Mouse (Mus musculus) left cerebral cortex, adult 9 months (tissue): Measurements from ENCODE around the gene Gm49403.
"Not testable (repeated sequence)": the region's sequence is repeated elsewhere in the genome, so short reads cannot be mapped to it uniquely, and the experiment has no call there.

Experiments used
- DNase-seq, 2 experiments: peaks; one replicate each; pipeline ENCODE4 v3.0.0; 2022; ENCODE audit warnings: low spot score in 2 of 2

Gene Gm49403

DNA sequence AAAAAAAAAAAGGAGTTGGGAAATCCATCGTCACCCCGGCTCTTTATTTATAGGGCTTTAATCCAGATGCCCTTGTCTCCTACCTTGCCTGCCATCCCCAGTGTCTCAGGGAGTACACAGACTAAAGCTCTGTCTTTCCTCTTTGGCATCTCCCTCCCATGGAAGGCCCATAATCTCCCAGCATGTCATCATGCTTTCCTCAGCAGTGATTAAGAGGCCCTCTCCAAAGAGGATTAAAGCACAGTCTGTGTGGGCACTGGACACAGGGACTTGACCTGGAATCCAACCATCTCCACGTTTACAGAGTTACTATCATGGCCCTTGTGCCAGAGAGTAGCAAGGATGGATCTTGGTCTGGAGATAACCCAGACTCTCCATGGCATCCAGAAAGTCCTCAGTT, at the start of gene Gm49403, which contains the start of gene Lbhd1:
Gene Gm49403 (plus strand): TSS at position 315 of the 400 bp plus-strand sequence.
Gene Lbhd1 (plus strand): TSS at position 117 of the 400 bp plus-strand sequence.
- no peak for DNase-seq

DNA sequence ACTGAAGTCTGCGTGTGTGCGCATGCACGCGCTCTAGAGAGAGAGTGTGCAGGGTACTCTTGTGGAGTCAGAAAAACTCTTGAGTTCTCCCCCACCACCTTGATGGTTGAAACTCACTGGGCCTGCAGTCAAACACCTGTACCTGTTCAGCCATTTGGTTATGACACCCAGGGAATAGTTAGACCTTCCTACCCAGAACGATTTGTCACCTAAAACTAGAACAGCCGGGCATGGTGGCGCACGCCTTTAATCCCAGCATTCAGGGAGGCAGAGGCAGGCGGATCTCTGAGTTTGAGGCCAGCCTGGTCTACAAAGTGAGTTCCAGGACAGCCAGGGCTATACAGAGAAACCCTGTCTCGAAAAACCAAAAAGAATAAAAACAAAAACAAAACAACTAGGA, 47.4 kb upstream of the Gm49403 start:
- DNase-seq: not testable (repeated sequence)

DNA sequence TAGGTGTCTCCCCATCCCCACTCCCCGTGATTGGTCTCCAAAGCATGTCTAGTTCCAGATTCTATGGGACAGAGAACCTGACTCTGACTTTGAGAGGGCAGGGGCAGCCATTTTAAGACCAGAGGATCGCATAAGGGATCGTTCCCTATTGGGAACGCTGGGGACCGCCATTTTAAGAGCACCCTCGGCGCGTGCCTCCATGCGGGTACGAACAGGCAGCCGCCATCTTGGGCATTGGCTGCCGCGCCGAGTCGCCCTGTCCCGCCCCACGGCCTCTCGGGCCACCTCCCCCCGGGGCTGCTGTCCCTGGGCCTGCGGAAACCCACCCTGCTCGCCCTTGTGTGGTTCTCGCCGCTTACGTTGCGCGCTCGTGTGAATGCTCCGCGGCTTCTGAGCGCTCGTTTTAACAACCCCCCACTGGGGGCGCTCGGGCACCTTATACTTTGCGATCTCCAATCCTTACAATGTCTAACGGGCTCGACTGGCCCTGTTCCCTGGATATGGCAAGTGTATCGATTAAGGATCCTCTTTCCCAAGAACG, 46.4 kb upstream of the Gm49403 start, which contains the start of gene Bscl2:
Gene Bscl2 (plus strand): TSS at position 217 of the 541 bp plus-strand sequence.
- DNase-seq: peak; percentile 81 to 90

DNA sequence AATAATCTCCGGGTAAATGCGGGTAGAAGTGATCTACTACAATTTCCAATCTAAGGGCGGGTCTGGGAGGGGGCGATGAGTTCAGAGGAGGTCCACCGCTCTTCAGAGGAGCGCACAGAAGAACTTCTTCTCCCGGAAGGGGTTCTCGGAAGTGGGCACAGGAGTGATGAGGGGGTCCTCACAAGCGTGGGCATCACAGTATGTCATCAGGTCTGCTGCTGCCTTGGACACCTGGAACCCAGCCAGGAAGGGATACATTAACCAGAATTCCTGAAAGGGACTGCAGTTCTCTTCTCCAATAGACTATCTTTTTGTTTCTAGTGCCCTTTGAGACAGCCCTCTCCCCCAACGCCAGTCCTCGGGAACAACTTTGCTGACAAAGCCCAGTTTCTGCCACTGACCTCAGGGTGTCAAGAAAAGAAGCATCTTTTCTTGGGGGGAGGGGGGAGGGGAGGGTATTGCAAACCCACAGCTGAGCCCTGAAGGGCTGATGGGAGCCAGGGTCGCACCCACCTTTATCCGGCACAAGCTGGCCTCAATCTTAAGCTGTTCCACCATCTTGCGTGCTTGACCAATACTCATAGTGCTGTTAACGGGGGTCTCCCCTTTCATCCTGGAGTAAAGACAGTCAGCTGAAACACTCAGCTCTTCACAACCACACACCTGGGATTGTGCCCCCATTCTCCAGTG, 45.5 kb upstream of the Gm49403 start:
- peak in 1 of 2 experiments; percentile 48 for DNase-seq

DNA sequence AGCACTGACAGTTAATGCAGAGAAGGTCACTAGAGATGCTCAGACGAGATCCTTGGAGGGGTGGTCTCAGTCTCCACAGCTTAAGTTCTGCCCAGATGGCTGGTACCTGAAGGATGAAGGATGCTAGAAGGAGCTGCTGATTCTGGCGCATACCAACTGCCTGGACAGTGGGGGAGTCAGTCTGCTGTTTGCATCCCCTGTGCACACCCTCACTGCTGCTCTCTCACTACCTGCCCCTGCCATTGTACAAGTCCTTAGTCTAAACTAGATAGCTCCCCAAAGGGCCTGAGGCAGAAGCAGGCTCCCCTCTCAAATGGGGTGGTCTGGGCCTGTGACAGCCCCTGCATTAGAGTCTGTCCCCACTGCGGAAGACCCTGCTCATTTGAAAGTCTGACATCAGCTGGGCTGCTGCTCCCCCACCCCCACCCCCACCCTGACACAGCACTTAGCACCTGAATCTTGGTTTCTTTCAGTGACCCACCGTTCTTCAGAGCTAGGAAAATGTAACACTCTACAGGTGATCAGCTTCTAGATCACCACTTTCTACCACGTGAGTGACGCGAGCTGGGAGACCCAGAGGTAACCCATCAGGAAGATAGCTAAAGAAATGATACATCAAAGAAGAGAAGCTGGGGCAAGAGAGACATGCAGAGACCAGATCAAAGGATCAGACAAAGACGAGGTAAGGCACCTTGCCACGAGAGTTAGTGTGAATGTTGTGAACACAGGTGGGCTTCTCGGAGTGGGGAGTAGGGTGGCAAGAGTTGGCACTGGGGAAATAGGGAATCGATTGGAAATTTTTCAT, 44.4 kb upstream of the Gm49403 start, which contains the start of gene Gng3:
Gene Gng3 (minus strand): TSS at position 92 of the 805 bp plus-strand sequence.
- DNase-seq: peak; percentile 85 to 93

DNA sequence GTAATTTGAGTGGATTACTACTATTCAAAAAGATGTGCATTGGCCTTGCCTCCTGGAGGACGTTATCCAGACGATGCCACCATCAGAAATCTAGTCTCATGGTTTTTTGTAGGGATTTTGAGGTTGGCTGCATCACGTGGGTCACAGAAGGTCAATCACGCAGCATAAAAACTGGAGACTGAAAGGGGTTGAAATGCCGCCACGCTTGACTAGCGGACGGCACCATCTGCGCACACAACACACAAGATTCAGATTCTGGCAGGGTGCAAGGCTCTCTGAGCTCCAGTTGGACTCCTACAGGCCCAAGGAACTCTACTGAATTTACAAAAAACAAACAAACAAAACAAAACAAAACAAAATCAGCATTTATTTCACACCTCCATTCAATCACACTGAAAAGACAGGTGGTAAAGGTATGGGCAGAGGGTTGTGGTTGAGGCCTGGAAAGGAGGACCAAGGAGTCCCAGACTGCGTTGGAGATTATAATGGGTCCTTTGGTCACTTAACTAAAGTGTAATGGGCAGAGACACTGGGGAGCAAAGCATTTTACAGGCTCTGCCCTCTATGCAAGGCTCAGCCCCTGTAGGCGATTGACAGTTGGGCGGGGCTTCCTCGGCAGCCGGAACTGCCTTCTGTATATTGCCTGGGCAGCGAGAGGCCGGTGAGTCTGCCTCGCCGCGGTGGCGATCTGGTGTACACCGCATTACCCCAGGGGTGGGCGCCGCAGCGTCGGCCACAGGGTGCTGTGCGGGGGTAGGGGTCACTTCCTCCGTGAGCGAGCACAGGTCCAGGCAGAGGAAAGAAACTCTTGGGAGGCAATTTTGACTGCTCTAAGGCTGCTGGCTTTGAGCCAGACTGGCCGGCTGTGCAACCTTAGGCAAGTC, 43.6 kb upstream of the Gm49403 start:
- peak in 1 of 2 experiments; percentile 76 for DNase-seq

DNA sequence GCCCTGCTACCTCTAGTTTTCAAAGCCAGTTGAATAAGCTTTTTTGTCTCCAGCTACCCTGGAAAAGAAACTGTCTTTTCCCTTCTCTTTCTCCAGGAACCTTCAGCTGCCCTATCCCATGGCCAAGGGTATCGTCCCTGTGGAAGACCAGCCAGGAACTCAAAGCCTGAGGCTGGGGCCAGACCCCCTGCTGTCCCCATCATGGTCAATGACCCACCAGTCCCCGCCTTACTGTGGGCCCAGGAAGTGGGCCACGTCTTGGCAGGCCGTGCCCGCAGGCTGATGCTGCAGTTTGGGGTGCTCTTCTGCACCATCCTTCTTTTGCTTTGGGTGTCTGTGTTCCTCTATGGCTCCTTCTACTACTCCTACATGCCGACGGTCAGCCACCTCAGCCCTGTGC, 42.7 kb upstream of the Gm49403 start:
- DNase-seq: no peak

DNA sequence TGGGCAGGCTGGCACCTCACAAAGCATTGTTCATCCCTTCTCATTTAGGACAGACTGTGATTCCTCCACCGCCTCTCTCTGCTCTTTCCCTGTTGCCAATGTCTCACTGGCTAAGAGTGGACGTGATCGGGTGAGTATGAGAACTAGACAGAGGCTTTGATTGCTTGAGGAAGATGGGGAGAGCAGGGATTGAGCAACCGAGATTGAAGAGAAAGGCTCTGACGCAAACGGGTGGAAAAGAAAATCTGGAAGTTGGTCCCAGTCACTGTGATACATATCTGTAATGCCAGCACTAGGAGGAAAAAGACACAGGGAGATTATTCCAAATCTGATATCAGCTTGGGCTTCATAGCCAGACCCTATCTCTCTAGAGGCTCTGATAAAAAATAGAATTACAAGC, 40.8 kb upstream of the Gm49403 start:
- DNase-seq: no peak

DNA sequence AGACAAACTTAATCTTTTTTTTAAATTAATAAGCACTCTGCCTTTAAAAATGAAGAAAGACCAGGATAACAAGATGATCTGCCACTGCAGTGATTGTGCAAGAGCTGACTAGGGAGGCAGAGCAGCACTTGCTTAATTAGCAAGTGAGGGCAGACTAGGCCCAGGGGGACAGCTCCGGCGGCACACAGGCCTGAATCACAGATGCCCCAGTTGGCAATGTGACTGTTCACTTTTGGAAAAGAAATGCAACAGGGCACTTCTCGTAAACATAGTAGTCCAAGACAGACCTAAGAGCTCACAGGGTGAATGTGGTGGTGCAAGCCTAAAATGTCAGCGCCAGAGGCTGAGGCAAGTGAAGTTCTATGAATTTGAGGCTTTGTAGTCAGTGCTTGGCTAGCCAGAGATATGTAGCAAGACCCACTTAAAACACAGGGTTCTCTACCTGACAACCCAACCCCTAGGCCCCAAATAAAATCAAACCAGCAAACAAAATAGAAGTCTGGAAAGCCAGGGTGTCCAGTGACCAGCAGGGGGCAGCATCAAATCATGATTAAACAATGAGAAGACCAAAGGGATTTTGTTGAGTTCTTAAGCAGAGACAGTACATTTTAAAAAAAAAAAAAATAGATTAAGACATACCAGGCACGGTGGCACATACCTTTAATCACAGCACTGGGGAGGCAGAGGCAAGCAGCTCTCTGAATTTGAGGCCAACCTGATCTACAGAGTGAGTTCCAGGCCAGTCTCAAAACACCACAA, 39.2 kb upstream of the Gm49403 start:
- peak in 1 of 2 experiments; percentile 82 for DNase-seq

DNA sequence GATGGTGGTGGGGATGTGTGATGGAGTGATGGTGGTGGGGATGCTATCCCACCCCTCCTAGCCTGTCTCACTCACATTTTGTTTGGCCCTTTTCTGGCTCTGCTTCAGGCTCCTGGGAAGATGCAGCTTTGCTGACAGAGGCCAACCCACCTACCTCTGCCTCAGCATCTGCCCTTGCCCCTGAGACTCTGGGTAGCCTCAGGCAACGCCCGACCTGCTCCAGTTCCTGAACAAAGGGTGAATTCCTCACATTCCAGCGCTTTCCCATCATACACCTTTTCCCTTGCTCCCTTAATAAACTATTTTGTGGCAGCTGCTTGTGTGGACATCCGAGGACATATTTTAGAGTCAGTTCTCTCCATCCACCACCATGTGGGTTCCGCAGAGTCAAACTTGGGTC, 35.4 kb upstream of the Gm49403 start:
- DNase-seq: no peak

DNA sequence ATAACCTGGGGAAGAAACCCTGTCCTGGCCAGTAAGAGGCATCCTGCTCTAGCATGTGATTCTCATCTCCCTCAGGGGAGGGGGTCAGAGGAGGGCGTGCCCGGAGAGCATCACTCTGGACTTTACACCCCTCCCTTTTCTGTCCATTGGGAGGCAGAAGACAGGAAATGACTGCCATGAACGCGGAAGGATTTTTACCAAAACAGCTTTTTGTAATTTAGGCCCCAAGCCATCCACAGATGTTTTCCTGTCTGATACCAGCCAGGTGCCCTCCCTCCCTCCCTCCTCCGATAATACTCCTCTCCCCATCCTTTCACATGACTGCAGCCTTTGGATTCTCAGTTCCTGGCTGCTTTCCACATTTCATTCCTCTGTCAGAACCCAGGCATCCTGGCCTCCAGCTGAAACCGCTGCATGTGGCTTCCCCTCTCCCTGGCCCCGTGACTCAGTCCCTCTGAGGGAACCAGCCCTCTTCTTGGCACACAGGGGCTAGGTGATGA, 33.3 kb upstream of the Gm49403 start, which contains the start of gene Lrrn4cl:
Gene Lrrn4cl (plus strand): TSS at position 367 of the 500 bp plus-strand sequence.
- DNase-seq: no peak

DNA sequence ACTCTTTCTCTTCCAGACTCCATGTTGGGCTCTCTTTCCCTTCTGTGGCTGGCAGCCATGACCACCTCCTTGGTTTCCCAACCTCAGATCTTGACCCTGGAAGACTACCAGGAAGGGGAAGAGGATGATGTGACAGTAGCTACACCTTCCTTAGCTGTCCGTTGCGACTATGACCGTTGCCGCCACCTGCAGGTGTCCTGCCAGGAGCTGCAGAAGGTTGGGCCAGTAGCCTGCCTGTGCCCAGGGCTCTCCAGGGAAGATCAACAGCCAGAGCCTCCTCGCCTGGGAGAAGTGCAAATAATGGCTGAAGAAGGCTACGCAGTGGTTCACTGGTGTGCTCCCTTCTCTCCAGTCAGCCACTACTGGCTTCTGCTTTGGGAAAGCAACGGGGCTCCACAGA, 32.1 kb upstream of the Gm49403 start:
- no peak for DNase-seq

DNA sequence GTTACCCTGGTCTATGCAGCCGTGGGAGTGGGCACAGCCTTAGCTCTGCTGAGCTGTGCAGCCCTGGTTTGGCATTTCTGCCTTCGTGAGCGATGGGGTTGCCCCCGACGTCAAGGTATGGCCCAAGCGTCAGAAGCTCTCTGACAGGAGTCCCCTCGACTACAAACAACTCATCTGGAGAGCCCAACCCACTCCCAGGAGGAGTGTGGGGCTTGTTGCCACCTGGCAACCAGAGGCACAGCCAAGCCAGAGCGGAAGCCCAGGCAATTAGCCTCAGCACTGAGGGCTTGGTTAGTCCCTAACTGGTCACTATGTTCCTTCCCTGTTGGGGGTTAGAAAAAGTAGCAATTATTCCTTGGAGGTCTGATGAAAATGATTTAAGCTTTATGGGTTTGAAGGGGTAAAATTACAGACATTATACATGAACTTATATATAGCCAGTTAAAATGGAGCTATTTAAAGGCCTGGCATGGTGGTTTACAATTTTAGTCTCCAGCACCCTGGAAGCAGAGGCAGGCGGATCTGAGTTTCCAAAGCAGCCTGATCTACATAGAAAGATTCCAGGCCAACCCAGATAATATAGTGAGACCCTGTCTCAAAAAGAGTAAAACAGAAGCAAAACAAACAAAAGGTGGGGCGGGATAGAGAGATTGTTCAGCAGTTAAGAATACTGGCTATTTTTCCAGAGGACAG, 31.3 kb upstream of the Gm49403 start:
- no peak for DNase-seq

DNA sequence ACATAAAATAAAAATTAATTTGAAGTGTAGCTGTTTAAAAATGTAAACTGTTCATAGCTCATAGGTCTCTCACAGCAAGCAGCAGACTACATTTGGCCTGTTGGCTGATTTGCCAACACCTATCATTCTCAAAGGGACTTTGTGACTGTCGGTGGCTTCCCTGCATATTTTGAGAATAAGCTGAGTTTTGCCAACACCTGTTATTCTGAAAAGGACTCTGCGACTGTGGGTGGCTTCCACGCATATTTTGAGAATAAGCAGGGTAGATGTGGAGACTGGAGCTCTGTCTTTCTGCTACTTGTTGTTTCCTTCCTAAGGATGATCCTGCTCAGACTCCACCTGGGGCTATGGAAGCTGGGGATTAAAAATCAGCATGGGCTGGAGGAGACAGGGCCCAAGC, 30.6 kb upstream of the Gm49403 start:
- no peak for DNase-seq

DNA sequence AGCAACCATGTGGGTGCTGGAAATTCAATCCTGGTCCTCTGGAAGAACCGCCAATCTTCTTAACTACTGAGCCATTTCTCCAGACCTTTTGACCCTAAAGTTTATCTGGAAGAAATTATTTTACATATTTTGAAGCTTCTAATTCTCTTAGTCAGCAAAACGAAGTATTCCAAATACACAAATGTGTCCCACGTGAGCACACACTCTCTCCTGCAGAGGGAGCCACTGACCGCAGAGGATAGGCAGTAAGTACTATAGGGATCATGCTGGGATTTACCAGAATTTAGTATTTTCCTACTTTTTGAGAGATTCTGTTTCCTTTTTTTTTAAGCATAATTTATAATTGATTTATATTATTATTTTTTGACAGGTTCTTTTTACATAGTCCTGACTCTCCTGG, 26.0 kb upstream of the Gm49403 start:
- no peak for DNase-seq

DNA sequence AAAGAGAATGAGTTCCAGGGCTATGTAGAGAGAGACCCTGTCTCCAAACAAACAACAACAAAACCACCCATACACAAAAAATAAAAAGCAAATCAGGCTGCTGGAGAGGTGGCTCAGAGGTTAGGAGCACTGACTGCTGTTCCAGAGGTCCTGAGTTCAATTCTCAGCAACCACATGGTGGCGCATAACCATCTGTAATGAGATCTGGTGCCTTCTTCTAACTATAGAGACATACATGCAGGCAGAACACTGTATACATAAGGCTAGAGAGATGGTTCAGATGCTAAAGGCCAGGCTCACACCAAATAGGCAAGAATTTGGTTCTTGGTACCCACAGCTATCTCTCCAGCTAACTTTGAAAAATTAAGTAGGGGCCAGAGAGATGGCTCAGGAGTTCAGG, 24.7 kb upstream of the Gm49403 start:
- no peak for DNase-seq

DNA sequence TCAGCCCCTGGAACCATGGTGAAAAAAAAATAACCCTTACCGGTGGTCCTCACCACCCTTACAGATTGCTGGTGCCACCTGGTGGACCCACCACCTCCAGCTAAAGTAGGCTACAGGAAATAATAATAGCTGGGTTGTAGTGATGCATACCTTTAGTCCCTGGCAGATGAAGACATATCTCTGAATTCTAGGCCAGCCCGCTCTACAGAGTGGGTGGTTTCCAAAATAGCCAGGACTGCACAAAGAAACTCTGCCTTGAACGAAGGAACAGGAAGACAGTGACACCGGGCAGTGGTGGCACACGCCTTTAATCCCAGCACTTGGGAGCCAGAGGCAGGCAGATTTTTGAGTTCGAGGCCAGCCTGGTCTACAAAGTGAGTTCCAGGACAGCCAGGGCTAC, 19.5 kb upstream of the Gm49403 start:
- no peak for DNase-seq

DNA sequence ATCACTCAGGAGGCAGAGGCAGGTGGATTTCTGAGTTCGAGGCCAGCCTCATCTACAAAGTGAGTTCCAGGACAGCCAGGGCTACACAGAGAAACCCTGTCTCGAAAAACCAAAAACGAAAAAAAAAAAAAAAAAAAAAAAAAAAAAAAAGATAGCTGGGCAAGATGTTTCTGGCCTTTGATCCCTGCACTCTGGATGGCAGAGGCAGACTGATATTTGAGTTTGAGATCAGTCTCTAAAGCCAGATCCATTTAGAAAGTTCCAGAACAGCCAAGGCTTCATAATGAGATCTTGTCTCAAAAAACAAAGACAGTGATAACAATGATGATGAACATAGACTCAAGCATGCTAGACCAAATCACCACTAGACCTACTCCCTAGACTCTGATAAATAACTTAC, 13.3 kb upstream of the Gm49403 start:
- DNase-seq: not testable (repeated sequence)

DNA sequence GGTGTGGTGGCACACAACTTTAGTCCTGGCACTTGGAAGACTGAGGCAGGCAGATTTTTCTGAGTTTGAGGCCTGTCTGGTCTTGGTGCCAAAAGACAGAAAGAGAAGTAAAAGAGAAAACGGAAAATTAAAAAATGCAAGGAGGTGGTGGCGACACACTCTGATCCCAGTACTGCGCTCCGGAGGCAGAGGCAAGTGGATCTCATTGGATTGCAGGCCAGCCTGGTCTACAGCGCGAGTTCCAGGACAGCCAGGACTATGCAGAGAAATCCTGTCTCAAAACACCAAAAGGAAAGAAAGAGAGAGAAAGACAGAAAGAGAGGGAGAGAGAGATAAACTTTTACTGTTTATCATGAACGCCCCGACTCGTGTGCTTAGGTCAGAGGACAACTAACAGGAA, 12.9 kb upstream of the Gm49403 start:
- DNase-seq: no peak
